Mouse (Mus musculus) forebrain, embryonic 11.5 days (tissue): Measurements from ENCODE around the gene Cyp2f2. TPM values are rescaled to one million over a fixed set of nuclear protein-coding genes. Genes with fewer than 3 reads are reported as not detected.

Experiments used
- microRNA-seq: library from miRNA; unstranded; fragments of <30 nt; microRNA quantifications from one replicate; pipeline ENCODE4, GENCODE M21; 2016; ENCODE audit not compliant: insufficient number of aligned reads
- polyA plus RNA-seq: library from polyadenylated mRNA; unstranded; fragments of >200 nt; fragmentation: Nextera tagmentation; extraction: Ambion mirVana; gene quantifications from 2 replicates; pipeline ENCODE4 v1.2.1, GENCODE M21; 2014

Gene Cyp2f2
- polyA plus RNA-seq, 1 experiment from 2014 or later, result not detected

Small RNAs within 50 kb of the gene (microRNA-seq; reads per million reads assigned to microRNA genes)
- gene Mir3101, result not detected

Other genes with a start within 250 kb of the Cyp2f2 start
- gene Cyp2a22, start 180.5 kb upstream of the Cyp2f2 start, polyA plus RNA-seq, result not detected in 2 replicates
- not detected in 2 replicates for gene Cyp2a12, start 90.8 kb upstream of the Cyp2f2 start, polyA plus RNA-seq
- gene Cyp2t4, start 33.8 kb downstream of the Cyp2f2 start, polyA plus RNA-seq, result 0.27 TPM in 1 of 2 replicates, not detected in the other
- gene Egln2, start 46.9 kb downstream of the Cyp2f2 start, polyA plus RNA-seq, result 60.7 and 70.2 TPM in 2 replicates
- gene Rab4b, start 59.0 kb downstream of the Cyp2f2 start, polyA plus RNA-seq, result 52.3 and 52.5 TPM in 2 replicates
- 0.98 TPM in 1 of 2 replicates, not detected in the other for gene Gm21983, start 61.2 kb downstream of the Cyp2f2 start, polyA plus RNA-seq
- 1.6 and 2.4 TPM in 2 replicates for gene Mia, start 61.2 kb downstream of the Cyp2f2 start, polyA plus RNA-seq
- gene BC024978, start 75.9 kb downstream of the Cyp2f2 start, polyA plus RNA-seq, result 4.5 and 5.3 TPM in 2 replicates
- 369 and 390 TPM in 2 replicates for gene Snrpa, start 76.4 kb downstream of the Cyp2f2 start, polyA plus RNA-seq
- gene Itpkc, start 108.8 kb downstream of the Cyp2f2 start, polyA plus RNA-seq, result 6.6 and 8.1 TPM in 2 replicates
- 15.1 and 18.1 TPM in 2 replicates for gene Coq8b, start 113.1 kb downstream of the Cyp2f2 start, polyA plus RNA-seq
- gene Numbl, start 138.5 kb downstream of the Cyp2f2 start, polyA plus RNA-seq, result 19.1 and 20.1 TPM in 2 replicates
- gene Ltbp4, start 217.8 kb downstream of the Cyp2f2 start, polyA plus RNA-seq, result 11.9 and 13.0 TPM in 2 replicates
- gene Shkbp1, start 236.1 kb downstream of the Cyp2f2 start, polyA plus RNA-seq, result 64.3 and 67.6 TPM in 2 replicates
- not detected in 2 replicates for gene Gm20479, start 237.5 kb downstream of the Cyp2f2 start, polyA plus RNA-seq